Mouse (Mus musculus): ENCODE measurements around the gene Itih5.

- TF ChIP-seq EP300 (IDR thresholded peaks at IDR 0.05), result no peak
- TF ChIP-seq CTCF (IDR thresholded peaks at IDR 0.05), result no peak
Measured at GRCm38 (mm10) chr2:10137320-10137719, 16.1 kb upstream of the Itih5 start.
